Mouse (Mus musculus): ENCODE measurements around the gene Nphp3. TPM values are rescaled to one million over a fixed set of nuclear protein-coding genes. Genes with fewer than 3 reads are reported as not detected.

The Nphp3 gene
- total RNA-seq, 1 experiment: 6.4 TPM

- no peak overlapping the region for H3K4me3 ChIP-seq (ENCODE audit: insufficient read depth in 1 of 2, low read depth in 1 of 2, low read length in 2 of 2, poor library complexity in 1 of 2, severe bottlenecking in 1 of 2)
- H3K9ac ChIP-seq (ENCODE audit: insufficient read depth, low read depth, low read length, poor library complexity, severe bottlenecking): no peak overlapping the region
- H3K9me3 ChIP-seq (ENCODE audit: control insufficient read depth, insufficient read depth, low read depth, low read length): no peaks in the 10 kb centered on the region
- H3K27ac ChIP-seq (ENCODE audit: insufficient read depth, low read depth, low read length, poor library complexity, severe bottlenecking): no peak overlapping the region
- no peak for DNase-seq (ENCODE audit: low read depth, low spot score)
- 0 out of 4 replicates have a peak, but pooled peaks cover 0 to 2% of the 10 kb centered on the region in 2 experiments for H3K4me1 ChIP-seq (ENCODE audit: control insufficient read depth in 2 of 2, insufficient read depth in 2 of 2, low read length in 2 of 2, poor library complexity in 1 of 2)
- H3K36me3 ChIP-seq (ENCODE audit: control insufficient read depth, insufficient read depth, low read length, poor library complexity, severe bottlenecking): peaks cover 2% of the 10 kb centered on the region; the same call in 1 of the 2 replicates
- in situ Hi-C loops (cut with MboI; ENCODE audit: low sequenced_read_pairs in 2 of 2, unreplicated experiment in 2 of 2): no loop called here
- TF ChIP-seq CHD2 (IDR thresholded peaks at IDR 0.05; ENCODE audit: low read depth, low read length) (no peak), MAFK (IDR thresholded peaks at IDR 0.05; ENCODE audit: insufficient read depth, low read depth, low read length) (no peak), ZC3H11A (IDR thresholded peaks at IDR 0.05; ENCODE audit: borderline replicate concordance, low read depth, low read length) (no peak), HCFC1 (IDR thresholded peaks at IDR 0.05; ENCODE audit: borderline replicate concordance, insufficient read depth, low read length) (no peak)
Observed at GRCm38 (mm10) chr9:104078780-104079179, 76.4 kb downstream of the Nphp3 start.

GRCm38 (mm10) chr9:104079379-104079778 lies 77.0 kb downstream of the Nphp3 start:
- 0 out of 4 replicates have a peak, but pooled peaks cover 0 to 6% of the 10 kb centered on the region in 2 experiments for H3K4me1 ChIP-seq (ENCODE audit: control insufficient read depth in 2 of 2, insufficient read depth in 2 of 2, low read length in 2 of 2, poor library complexity in 1 of 2)
- no peak overlapping the region for H3K4me3 ChIP-seq (ENCODE audit: insufficient read depth in 1 of 2, low read depth in 1 of 2, low read length in 2 of 2, poor library complexity in 1 of 2, severe bottlenecking in 1 of 2)
- in situ Hi-C loops (cut with MboI; ENCODE audit: low sequenced_read_pairs in 2 of 2, unreplicated experiment in 2 of 2): no loop called here
- no peak overlapping the region for H3K27ac ChIP-seq (ENCODE audit: insufficient read depth, low read depth, low read length, poor library complexity, severe bottlenecking)
- H3K36me3 ChIP-seq (ENCODE audit: control insufficient read depth, insufficient read depth, low read length, poor library complexity, severe bottlenecking): peaks cover 2% of the 10 kb centered on the region; the same call in 1 of the 2 replicates
- DNase-seq (ENCODE audit: low read depth, low spot score): peak; percentile 61
- H3K9me3 ChIP-seq (ENCODE audit: control insufficient read depth, insufficient read depth, low read depth, low read length): no peaks in the 10 kb centered on the region
- H3K9ac ChIP-seq (ENCODE audit: insufficient read depth, low read depth, low read length, poor library complexity, severe bottlenecking): no peak overlapping the region
- TF ChIP-seq ZNF384 (IDR thresholded peaks at IDR 0.05; ENCODE audit: low read depth, low read length) (no peak), CHD2 (IDR thresholded peaks at IDR 0.05; ENCODE audit: low read depth, low read length) (no peak), HCFC1 (IDR thresholded peaks at IDR 0.05; ENCODE audit: borderline replicate concordance, insufficient read depth, low read length) (no peak), ZC3H11A (IDR thresholded peaks at IDR 0.05; ENCODE audit: borderline replicate concordance, low read depth, low read length) (0 out of 2 replicates have a peak, but pooled peaks have one; percentile 5), MAFK (IDR thresholded peaks at IDR 0.05; ENCODE audit: insufficient read depth, low read depth, low read length) (peak; percentile 94)

GRCm38 (mm10) chr9:104080038-104080437 lies 77.7 kb downstream of the Nphp3 start:
- Histone ChIP-seq H3K9me3 (ENCODE audit: control insufficient read depth, insufficient read depth, low read depth, low read length) (no peaks in the 10 kb centered on the region), H3K4me3 (ENCODE audit: insufficient read depth in 1 of 2, low read depth in 1 of 2, low read length in 2 of 2, poor library complexity in 1 of 2, severe bottlenecking in 1 of 2) (no peak overlapping the region), H3K4me1 (ENCODE audit: control insufficient read depth in 2 of 2, insufficient read depth in 2 of 2, low read length in 2 of 2, poor library complexity in 1 of 2) (peaks cover 3 to 8% of the 10 kb centered on the region in 2 experiments; a peak in 2 of 4 replicates), H3K9ac (ENCODE audit: insufficient read depth, low read depth, low read length, poor library complexity, severe bottlenecking) (no peak overlapping the region), H3K27ac (ENCODE audit: insufficient read depth, low read depth, low read length, poor library complexity, severe bottlenecking) (no peak overlapping the region), H3K36me3 (ENCODE audit: control insufficient read depth, insufficient read depth, low read length, poor library complexity, severe bottlenecking) (peaks cover 2% of the 10 kb centered on the region; the same call in 1 of the 2 replicates)
- in situ Hi-C loops (cut with MboI; ENCODE audit: low sequenced_read_pairs in 2 of 2, unreplicated experiment in 2 of 2): no loop called here
- no peak for DNase-seq (ENCODE audit: low read depth, low spot score)
- TF ChIP-seq ZNF384 (IDR thresholded peaks at IDR 0.05; ENCODE audit: low read depth, low read length) (no peak), ZC3H11A (IDR thresholded peaks at IDR 0.05; ENCODE audit: borderline replicate concordance, low read depth, low read length) (no peak), HCFC1 (IDR thresholded peaks at IDR 0.05; ENCODE audit: borderline replicate concordance, insufficient read depth, low read length) (no peak), CHD2 (IDR thresholded peaks at IDR 0.05; ENCODE audit: low read depth, low read length) (no peak), MAFK (IDR thresholded peaks at IDR 0.05; ENCODE audit: insufficient read depth, low read depth, low read length) (no peak)

GRCm38 (mm10) chr9:104085730-104086429 lies 83.5 kb downstream of the Nphp3 start:
- DNase-seq (ENCODE audit: low read depth, low spot score): no peak
- TF ChIP-seq ZC3H11A (IDR thresholded peaks at IDR 0.05; ENCODE audit: borderline replicate concordance, low read depth, low read length): no peak
- no peak for TF ChIP-seq CHD2 (IDR thresholded peaks at IDR 0.05; ENCODE audit: low read depth, low read length)
- no peak for TF ChIP-seq MAFK (IDR thresholded peaks at IDR 0.05; ENCODE audit: insufficient read depth, low read depth, low read length)
- no peak for TF ChIP-seq ZNF384 (IDR thresholded peaks at IDR 0.05; ENCODE audit: low read depth, low read length)
- TF ChIP-seq HCFC1 (IDR thresholded peaks at IDR 0.05; ENCODE audit: borderline replicate concordance, insufficient read depth, low read length): no peak
- Histone ChIP-seq H3K9me3 (ENCODE audit: control insufficient read depth, insufficient read depth, low read depth, low read length) (no peaks in the 10 kb centered on the region), H3K4me3 (ENCODE audit: insufficient read depth in 1 of 2, low read depth in 1 of 2, low read length in 2 of 2, poor library complexity in 1 of 2, severe bottlenecking in 1 of 2) (no peak overlapping the region), H3K4me1 (ENCODE audit: control insufficient read depth in 2 of 2, insufficient read depth in 2 of 2, low read length in 2 of 2, poor library complexity in 1 of 2) (peaks cover 13 to 14% of the 10 kb centered on the region in 2 experiments; a peak in 3 of 4 replicates), H3K36me3 (ENCODE audit: control insufficient read depth, insufficient read depth, low read length, poor library complexity, severe bottlenecking) (no peaks in the 10 kb centered on the region), H3K9ac (ENCODE audit: insufficient read depth, low read depth, low read length, poor library complexity, severe bottlenecking) (no peak overlapping the region), H3K27ac (ENCODE audit: insufficient read depth, low read depth, low read length, poor library complexity, severe bottlenecking) (no peak overlapping the region; the same call in 1 of the 2 replicates)
- in situ Hi-C loops (cut with MboI; ENCODE audit: low sequenced_read_pairs in 2 of 2, unreplicated experiment in 2 of 2): no loop called here

All from ES-E14 (cell line).